Mouse (Mus musculus) neural tube, embryonic 13.5 days (tissue): Measurements from ENCODE around the gene Blvrb. TPM values are rescaled to one million over a fixed set of nuclear protein-coding genes. Genes with fewer than 3 reads are reported as not detected.

Source experiments
- ATAC-seq: fragments of 200-750 bp; cut with Nextera tagmentation; 2 replicates; pipeline ENCODE4 v1.8.0; 2017; ENCODE audit warnings: low read depth, mild to moderate bottlenecking, moderate TSS enrichment, moderate library complexity
- H3K27ac ChIP-seq: fragments of 300-500 bp; sonication (generic); replicated peaks from 2 replicates; pipeline ENCODE4 v1.5.1; 2015; ENCODE audit warnings: moderate library complexity, mild to moderate bottlenecking, inconsistent platforms
- H3K27me3 ChIP-seq: fragments of 300-500 bp; sonication (generic); 2 replicates; pipeline ENCODE4 v1.6.1; 2015; ENCODE audit warnings: mild to moderate bottlenecking, inconsistent platforms
- H3K36me3 ChIP-seq: fragments of 300-500 bp; sonication (generic); 2 replicates; pipeline ENCODE4 v1.6.1; 2015; ENCODE audit warnings: mild to moderate bottlenecking, inconsistent platforms
- H3K4me1 ChIP-seq: fragments of 300-500 bp; sonication (generic); replicated peaks from 2 replicates; pipeline ENCODE4 v1.6.1; 2015; ENCODE audit warnings: inconsistent platforms
- H3K4me2 ChIP-seq: fragments of 300-500 bp; sonication (generic); 2 replicates; pipeline ENCODE4 v1.6.1; 2015; ENCODE audit warnings: inconsistent platforms, mild to moderate bottlenecking, moderate library complexity
- H3K4me3 ChIP-seq: fragments of 300-500 bp; sonication (generic); 2 replicates; pipeline ENCODE4 v1.5.1; 2015; ENCODE audit warnings: mild to moderate bottlenecking, inconsistent platforms
- H3K9ac ChIP-seq: fragments of 300-500 bp; sonication (generic); 2 replicates; pipeline ENCODE4 v1.6.1; 2015; ENCODE audit warnings: moderate library complexity, mild to moderate bottlenecking, inconsistent platforms
- H3K9me3 ChIP-seq: fragments of 300-500 bp; sonication (generic); 2 replicates; pipeline ENCODE4 v1.6.1; 2016; ENCODE audit warnings: inconsistent platforms
- WGBS: fragments of 180-500 bp; shearing (Covaris S2); methylation state at CpG from one replicate; pipeline ENCODE4 v1.1.7; 2015; 5-methylcytosine and 5-hydroxymethylcytosine counted together
- polyA plus RNA-seq: library from polyadenylated mRNA; unstranded; fragments of >200 nt; fragmentation: Nextera tagmentation; extraction: Ambion mirVana; gene quantifications from 2 replicates; pipeline ENCODE4 v1.2.1, GENCODE M21; 2015

Blvrb gene
- polyA plus RNA-seq, 1 experiment from 2014 or later, result 23.3 TPM

DNA sequence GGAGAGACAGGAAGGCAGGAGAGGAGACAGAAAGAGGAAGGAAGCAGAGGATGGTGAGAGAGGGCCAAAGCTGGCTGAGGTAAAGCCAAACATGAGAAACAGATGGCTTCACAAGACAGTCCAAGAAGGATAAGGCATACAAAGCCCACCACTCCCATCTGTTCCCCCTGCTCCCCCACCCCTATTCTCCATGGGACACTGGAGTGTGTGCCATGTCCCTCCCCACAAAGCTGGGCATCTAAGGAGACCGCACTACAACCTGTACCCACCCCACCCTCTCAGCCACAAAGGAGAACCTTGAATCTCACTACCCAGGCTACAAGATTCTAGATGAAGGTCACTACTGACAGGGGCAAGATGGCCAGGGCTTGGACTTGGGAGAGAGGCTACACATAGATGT, 20.4 kb upstream of the Blvrb start:
- Histone ChIP-seq H3K9ac (no peak overlapping the region), H3K4me2 (no peak overlapping the region), H3K9me3 (0 out of 2 replicates have a peak, but pooled peaks cover 11% of the 10 kb centered on the region), H3K4me1 (no peaks in the 10 kb centered on the region), H3K4me3 (no peak overlapping the region), H3K27me3 (peaks cover 7% of the 10 kb centered on the region; the same call in 1 of the 2 replicates), H3K27ac (no peak overlapping the region), H3K36me3 (peaks cover 38% of the 10 kb centered on the region)
- WGBS, result 95% methylated on average over 1 of the region's 1 CpGs
- no peak for ATAC-seq

DNA sequence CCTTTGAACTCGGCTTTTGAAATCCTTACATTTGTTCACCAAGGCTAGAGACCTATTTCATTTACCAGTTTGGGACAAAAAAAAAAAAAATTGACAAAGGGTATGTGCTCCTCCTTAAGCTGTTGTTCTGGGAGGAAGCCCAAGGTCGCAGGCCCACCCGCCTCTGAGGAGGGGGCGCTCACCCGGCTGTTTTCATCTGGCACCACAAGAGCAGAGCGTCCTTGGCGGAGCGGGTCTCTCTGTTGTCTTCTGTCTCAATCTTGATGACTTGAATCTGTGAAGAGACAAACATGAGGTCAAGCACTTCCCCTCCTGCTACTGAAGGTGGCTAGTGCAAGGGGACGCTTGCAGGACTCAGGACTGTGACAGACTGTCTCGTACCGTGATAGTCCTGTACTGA, 19.8 kb upstream of the Blvrb start:
- 0 out of 2 replicates have a peak, but pooled peaks cover 11% of the 10 kb centered on the region for H3K9me3 ChIP-seq
- H3K27me3 ChIP-seq, result peaks cover 11% of the 10 kb centered on the region
- no peak overlapping the region for H3K4me2 ChIP-seq
- no peak overlapping the region for H3K4me3 ChIP-seq
- ATAC-seq, result no peak
- H3K9ac ChIP-seq, result no peak overlapping the region
- H3K36me3 ChIP-seq, result peaks cover 37% of the 10 kb centered on the region
- H3K4me1 ChIP-seq, result no peaks in the 10 kb centered on the region
- no peak overlapping the region for H3K27ac ChIP-seq
- 83% methylated on average over 11 of the region's 11 CpGs for WGBS

DNA sequence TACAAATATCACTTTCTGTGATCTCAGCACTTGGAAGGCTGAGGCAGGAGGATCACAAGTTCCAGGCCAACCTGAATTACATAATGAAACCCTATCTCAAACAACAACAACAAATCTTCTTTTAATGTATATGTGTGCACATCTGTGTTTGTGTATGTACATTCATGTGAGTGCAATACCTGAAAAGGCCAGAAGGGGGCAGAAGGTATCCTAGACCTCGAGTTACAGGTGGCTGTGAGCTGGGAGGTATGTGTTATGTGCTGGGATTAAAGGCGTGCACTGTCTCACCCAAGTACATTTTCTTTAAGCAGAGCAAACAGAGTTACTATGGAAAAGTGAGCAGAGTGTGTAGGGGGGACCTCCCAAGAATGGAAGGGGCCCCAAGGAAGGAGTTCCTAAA, 18.6 kb upstream of the Blvrb start:
- H3K4me3 ChIP-seq, result no peak overlapping the region
- 0 out of 2 replicates have a peak, but pooled peaks cover 11% of the 10 kb centered on the region for H3K9me3 ChIP-seq
- 56% methylated on average over 2 of the region's 2 CpGs for WGBS
- no peak for ATAC-seq
- no peaks in the 10 kb centered on the region for H3K4me1 ChIP-seq
- peaks cover 30% of the 10 kb centered on the region for H3K36me3 ChIP-seq
- no peak overlapping the region for H3K9ac ChIP-seq
- H3K27me3 ChIP-seq, result peaks cover 22% of the 10 kb centered on the region
- no peak overlapping the region for H3K4me2 ChIP-seq
- H3K27ac ChIP-seq, result no peak overlapping the region

DNA sequence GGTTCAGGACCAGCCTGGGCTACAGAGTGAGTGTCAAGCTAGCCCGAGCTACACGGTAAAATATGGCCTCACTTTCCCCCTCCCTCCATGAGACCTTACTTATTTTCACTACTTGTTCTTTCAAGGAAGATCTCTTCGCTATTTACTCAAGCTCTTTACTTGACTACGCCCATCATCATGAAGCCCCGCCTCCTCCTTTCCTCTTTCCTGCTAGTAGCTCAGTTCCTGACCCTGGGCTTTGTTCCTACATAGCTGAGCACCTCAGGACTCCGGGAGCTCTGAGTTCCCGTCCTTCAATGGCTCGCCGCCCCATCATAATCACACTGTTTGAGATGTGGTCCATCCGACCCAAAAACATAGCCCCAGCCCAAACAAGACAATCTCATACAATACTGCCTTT, 14.4 kb upstream of the Blvrb start:
- no peak for ATAC-seq
- Histone ChIP-seq H3K9ac (no peak overlapping the region), H3K27ac (no peak overlapping the region), H3K9me3 (0 out of 2 replicates have a peak, but pooled peaks cover 11% of the 10 kb centered on the region), H3K4me3 (no peak overlapping the region), H3K4me1 (no peaks in the 10 kb centered on the region), H3K27me3 (peaks cover 33% of the 10 kb centered on the region), H3K4me2 (no peak overlapping the region), H3K36me3 (peaks cover 16% of the 10 kb centered on the region)
- WGBS, result 31% methylated on average over 10 of the region's 10 CpGs

DNA sequence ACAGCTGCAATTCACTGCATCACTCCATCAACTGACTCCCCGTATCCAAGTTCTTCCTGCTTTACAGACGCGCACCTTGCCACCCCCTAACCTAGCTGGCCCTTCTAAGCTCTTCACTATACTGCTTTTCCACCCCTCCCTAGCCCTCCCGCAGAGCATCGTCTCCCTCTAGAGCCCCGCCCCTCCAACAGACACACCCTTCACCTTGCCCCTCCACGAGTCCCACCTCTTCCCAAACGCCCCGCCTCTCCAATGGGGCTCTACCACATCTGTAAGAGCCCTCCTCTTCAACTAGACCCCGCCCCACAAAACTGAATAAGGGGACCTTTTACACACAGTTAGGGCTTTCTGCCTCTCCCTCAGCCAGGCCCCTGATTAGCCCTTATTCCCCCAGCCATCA, 14.0 kb upstream of the Blvrb start:
- ATAC-seq, result no peak
- peaks cover 16% of the 10 kb centered on the region for H3K36me3 ChIP-seq
- no peak overlapping the region for H3K4me2 ChIP-seq
- H3K9ac ChIP-seq, result no peak overlapping the region
- no peak overlapping the region for H3K27ac ChIP-seq
- H3K27me3 ChIP-seq, result peaks cover 33% of the 10 kb centered on the region
- WGBS, result 12% methylated on average over 10 of the region's 10 CpGs
- 0 out of 2 replicates have a peak, but pooled peaks cover 8% of the 10 kb centered on the region for H3K9me3 ChIP-seq
- H3K4me1 ChIP-seq, result no peaks in the 10 kb centered on the region
- H3K4me3 ChIP-seq, result no peak overlapping the region

DNA sequence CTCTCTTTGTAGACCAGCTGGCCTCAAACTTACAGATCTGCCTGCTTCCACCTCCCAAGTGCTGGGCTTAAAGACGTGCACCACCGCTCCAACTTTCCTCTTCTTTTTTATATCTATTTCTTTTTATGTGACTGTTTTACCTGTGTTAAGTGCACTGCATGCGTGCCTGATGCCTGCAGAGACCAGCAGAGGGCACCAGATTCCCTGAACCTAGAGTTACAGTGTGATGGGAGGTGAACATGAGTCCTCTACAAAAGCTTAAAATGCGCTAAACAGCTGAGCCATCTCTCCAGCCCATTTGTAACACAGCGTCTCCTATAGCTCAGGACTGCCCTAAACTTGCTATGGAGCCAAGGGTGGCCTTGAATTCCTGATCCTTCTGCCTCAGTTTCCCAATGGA, 10.2 kb upstream of the Blvrb start:
- no peak overlapping the region for H3K4me3 ChIP-seq
- H3K4me2 ChIP-seq, result no peak overlapping the region
- peaks cover 18% of the 10 kb centered on the region; the same call in 1 of the 2 replicates for H3K36me3 ChIP-seq
- peaks cover 13% of the 10 kb centered on the region; the same call in 1 of the 2 replicates for H3K9me3 ChIP-seq
- no peaks in the 10 kb centered on the region for H3K4me1 ChIP-seq
- peaks cover 33% of the 10 kb centered on the region for H3K27me3 ChIP-seq
- H3K9ac ChIP-seq, result no peak overlapping the region
- 56% methylated on average over 5 of the region's 5 CpGs for WGBS
- H3K27ac ChIP-seq, result no peak overlapping the region
- ATAC-seq, result no peak

DNA sequence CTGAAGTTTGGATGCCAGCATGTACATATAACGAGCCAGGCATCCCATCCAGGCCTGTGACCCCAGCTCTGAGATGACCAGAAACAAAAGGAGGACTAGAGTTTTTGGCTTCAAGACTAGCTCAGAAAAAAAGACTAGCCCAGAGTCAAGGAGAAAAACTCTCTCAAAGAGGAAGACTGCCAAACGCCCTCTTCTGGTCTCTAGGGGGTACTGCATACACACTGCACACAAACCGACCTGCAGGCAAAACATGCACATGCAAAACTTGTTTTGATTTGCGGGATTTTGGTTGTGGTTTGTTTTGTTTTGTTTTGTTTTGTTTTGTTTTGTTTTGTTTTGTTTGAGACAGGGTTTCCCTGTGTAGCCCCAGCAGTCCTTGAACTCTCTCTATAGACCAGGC, 7.8 kb upstream of the Blvrb start:
- Histone ChIP-seq H3K9me3 (peaks cover 13% of the 10 kb centered on the region; the same call in 1 of the 2 replicates), H3K27me3 (peaks cover 18% of the 10 kb centered on the region), H3K9ac (no peak overlapping the region), H3K36me3 (peaks cover 13% of the 10 kb centered on the region; the same call in 1 of the 2 replicates), H3K4me3 (no peak overlapping the region), H3K27ac (no peak overlapping the region), H3K4me1 (no peaks in the 10 kb centered on the region), H3K4me2 (no peak overlapping the region)
- ATAC-seq, result no peak
- WGBS, result 83% methylated on average over 4 of the region's 4 CpGs

DNA sequence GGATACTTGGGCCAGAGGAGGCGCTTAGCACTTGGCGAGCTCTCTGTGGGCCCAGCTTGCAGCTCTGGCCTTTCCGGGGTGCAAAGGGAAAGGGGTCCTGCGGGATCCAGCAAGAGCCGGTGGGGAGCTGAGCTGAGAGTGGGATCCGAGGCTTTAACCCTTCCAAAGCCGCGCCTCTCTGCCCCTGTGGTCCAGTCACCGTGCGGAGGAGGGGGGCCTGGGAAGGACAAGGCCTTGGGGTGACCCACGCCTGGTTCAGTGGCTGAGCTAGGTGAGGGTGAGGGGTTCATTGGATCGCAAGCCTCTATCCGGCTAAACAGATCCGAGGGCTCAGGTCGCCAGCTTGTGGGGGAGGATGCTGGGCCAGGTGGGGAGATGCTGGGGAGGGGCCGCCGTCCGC, 1.7 kb upstream of the Blvrb start:
- 4% methylated on average over 14 of the region's 18 CpGs for WGBS
- peak overlapping the region; percentile 86 for H3K9ac ChIP-seq
- peak overlapping the region; percentile 60 for H3K4me3 ChIP-seq
- H3K9me3 ChIP-seq, result no peaks in the 10 kb centered on the region
- H3K27me3 ChIP-seq, result peaks cover 25% of the 10 kb centered on the region
- H3K4me1 ChIP-seq, result peaks cover 28% of the 10 kb centered on the region
- H3K4me2 ChIP-seq, result peak overlapping the region; percentile 87
- ATAC-seq, result peak; percentile 7; the same call in 1 of the 2 replicates
- H3K27ac ChIP-seq, result peak overlapping the region; percentile 81
- H3K36me3 ChIP-seq, result no peaks in the 10 kb centered on the region; the same call in 1 of the 2 replicates

DNA sequence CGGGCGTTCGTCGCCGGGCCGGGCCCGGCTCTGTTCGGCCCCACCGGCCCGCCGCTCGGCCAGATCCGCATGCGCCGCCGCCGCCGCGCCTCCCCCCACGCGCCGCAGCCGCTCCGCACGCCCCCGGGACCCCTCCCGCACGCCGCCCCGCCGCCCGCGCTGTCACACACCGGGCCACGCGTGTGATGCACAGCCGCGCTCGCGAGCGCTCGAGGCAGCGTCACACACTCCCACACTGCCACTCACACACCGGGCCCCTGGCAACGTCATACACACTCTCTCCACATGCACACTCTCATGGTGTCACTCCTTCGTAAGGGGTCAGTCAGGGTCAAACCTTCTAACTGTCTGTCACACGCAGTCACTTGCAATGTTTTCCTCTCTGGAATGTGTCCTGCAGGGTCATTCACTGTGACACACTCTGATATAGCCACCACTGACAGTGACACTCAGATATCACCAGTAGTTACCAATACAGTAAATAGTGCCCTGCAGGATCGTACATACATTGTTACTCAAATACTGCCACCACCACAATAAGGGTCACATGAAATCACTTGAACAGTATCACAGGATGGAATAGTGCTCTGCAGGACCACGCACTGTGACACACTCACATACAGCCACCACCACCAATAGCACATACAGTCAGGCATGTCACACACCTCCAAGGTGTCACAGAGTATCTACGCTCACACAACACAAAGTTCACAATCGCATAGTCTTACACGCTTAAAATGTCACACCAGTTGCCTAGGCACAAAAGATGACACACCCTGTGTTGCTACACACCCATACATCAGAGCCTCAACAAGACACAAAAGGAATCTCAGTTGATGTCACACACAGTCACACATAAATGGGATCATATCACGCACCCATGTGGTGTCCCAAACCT, 1.0 kb upstream of the Blvrb start:
- H3K27me3 ChIP-seq, result peaks cover 25% of the 10 kb centered on the region
- H3K9ac ChIP-seq, result peak overlapping the region; percentile 86
- peak; percentile 57 for ATAC-seq
- H3K4me2 ChIP-seq, result peak overlapping the region; percentile 87
- H3K9me3 ChIP-seq, result no peaks in the 10 kb centered on the region
- peaks cover 28% of the 10 kb centered on the region for H3K4me1 ChIP-seq
- peak overlapping the region; percentile 60 for H3K4me3 ChIP-seq
- 14% methylated on average over 26 of the region's 53 CpGs for WGBS
- peak overlapping the region; percentile 81 for H3K27ac ChIP-seq
- no peaks in the 10 kb centered on the region for H3K36me3 ChIP-seq

DNA sequence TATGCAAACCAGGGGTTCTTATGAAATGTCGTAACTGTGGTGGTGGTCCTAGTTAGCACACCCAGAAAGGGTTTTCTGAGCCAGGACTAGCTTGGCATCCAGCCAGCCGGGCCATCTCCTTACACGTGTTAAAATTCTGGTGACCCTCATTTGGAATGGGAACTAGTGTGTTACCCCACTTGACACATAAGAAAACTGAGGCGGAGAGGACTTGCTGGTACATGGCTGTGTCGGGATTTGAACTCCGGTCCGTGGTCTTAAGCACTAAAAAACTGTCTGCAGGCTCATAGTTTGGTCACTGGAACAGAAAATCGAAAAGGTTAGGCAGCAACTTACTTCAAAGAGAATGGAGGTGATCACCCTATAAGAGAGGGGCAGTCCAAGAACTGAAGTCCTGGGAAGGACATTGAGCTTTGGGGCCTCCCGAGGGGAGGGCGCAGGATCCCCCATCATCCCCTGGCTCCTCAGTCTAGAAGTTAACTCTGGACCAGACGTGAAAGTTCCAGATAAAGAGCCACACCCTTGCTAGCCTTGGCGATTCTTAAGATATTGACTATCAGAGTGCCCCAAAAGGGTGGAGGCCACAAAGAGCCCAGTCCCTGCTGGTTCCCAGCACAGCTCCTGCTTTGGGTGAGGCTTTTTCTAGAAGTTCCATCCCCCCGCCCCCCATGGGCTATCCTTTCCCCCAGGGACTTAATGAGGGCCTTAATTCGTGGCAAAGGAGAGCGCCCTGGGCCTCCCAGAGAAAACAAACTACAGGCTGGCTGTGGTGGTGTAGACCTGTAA, 836 bp downstream of the Blvrb start:
- Histone ChIP-seq H3K9ac (peak overlapping the region; percentile 68), H3K9me3 (no peaks in the 10 kb centered on the region), H3K36me3 (no peaks in the 10 kb centered on the region), H3K4me2 (peak overlapping the region; percentile 87), H3K4me1 (peaks cover 28% of the 10 kb centered on the region), H3K4me3 (peak overlapping the region; percentile 51), H3K27ac (no peak overlapping the region), H3K27me3 (peaks cover 25% of the 10 kb centered on the region)
- ATAC-seq, result no peak
- 57% methylated on average over 15 of the region's 15 CpGs for whole genome bisulfite sequencing

DNA sequence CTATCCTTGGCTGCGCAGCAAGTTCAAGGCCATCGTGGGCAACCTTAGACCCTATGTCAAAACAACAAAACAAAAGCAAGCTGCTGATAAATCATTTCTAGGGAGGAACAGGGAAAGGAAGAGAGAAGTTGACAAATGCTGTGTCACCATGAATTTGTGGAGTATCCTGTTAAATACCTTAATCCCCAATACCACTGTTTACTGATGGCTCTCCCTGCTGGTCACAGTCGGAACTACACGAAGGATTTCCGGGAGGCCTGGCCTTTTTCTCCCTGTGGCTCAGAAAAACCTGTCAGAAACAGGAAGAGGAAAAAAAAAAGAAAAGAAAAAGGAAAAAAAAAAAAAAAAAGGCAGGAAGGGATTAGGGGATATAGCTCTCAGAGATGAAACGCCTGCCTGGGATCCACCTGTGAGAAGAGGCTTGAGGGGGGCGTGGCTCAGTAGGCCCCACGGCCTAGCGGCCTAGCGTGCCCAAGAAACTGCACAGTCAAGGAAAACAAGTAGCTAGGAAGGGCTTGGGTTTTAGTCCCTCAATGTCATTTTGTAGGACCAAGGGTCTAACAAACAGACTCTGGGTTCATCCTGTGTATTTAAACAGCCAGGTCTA, 1.6 kb downstream of the Blvrb start:
- Histone ChIP-seq H3K27ac (no peak overlapping the region), H3K9me3 (no peaks in the 10 kb centered on the region), H3K36me3 (no peaks in the 10 kb centered on the region), H3K4me1 (peaks cover 28% of the 10 kb centered on the region), H3K9ac (no peak overlapping the region), H3K27me3 (peaks cover 22% of the 10 kb centered on the region), H3K4me3 (no peak overlapping the region), H3K4me2 (no peak overlapping the region)
- WGBS, result 59% methylated on average over 10 of the region's 10 CpGs
- ATAC-seq, result no peak
